Mouse (Mus musculus) cerebellum, adult 9-11 months (tissue): ENCODE results near the gene Zfand3.

Source experiments
- DNase-seq: peaks from one replicate; pipeline ENCODE4 v3.0.0; 2022

The Zfand3 gene

GRCm38 (mm10) chr17:30053871-30054270, 49.3 kb downstream of the Zfand3 start:
- no peak for DNase-seq

GRCm38 (mm10) chr17:30056226-30056625, 51.7 kb downstream of the Zfand3 start:
- DNase-seq, result no peak

GRCm38 (mm10) chr17:30058594-30058993, 54.1 kb downstream of the Zfand3 start:
- no peak for DNase-seq

GRCm38 (mm10) chr17:30059066-30059465, 54.5 kb downstream of the Zfand3 start:
- no peak for DNase-seq

- no peak for DNase-seq
These were observed 56.7 kb downstream of the Zfand3 start for GRCm38 (mm10) chr17:30061100-30061837.

GRCm38 (mm10) chr17:30063849-30064248, 59.3 kb downstream of the Zfand3 start:
- no peak for DNase-seq

GRCm38 (mm10) chr17:30064746-30065145, 60.2 kb downstream of the Zfand3 start:
- no peak for DNase-seq

- no peak for DNase-seq
These were observed 65.2 kb downstream of the Zfand3 start for GRCm38 (mm10) chr17:30069776-30070175.

- no peak for DNase-seq
These were observed 66.1 kb downstream of the Zfand3 start for GRCm38 (mm10) chr17:30070631-30071030.

GRCm38 (mm10) chr17:30072613-30073012, 68.1 kb downstream of the Zfand3 start:
- DNase-seq, result no peak

GRCm38 (mm10) chr17:30075896-30076295, 71.4 kb downstream of the Zfand3 start:
- DNase-seq, result no peak

- DNase-seq, result no peak
These were observed 79.5 kb downstream of the Zfand3 start for GRCm38 (mm10) chr17:30084007-30084406.

GRCm38 (mm10) chr17:30086695-30087094, 82.2 kb downstream of the Zfand3 start:
- no peak for DNase-seq

GRCm38 (mm10) chr17:30088431-30088830, 83.9 kb downstream of the Zfand3 start:
- no peak for DNase-seq

GRCm38 (mm10) chr17:30090416-30090815, 85.9 kb downstream of the Zfand3 start:
- DNase-seq, result no peak

GRCm38 (mm10) chr17:30093148-30093749, 88.7 kb downstream of the Zfand3 start:
- DNase-seq, result no peak

GRCm38 (mm10) chr17:30097156-30097555, 92.6 kb downstream of the Zfand3 start:
- DNase-seq, result no peak

GRCm38 (mm10) chr17:30097677-30098076, 93.1 kb downstream of the Zfand3 start:
- no peak for DNase-seq

- no peak for DNase-seq
These were observed 95.1 kb downstream of the Zfand3 start for GRCm38 (mm10) chr17:30099670-30100069.

GRCm38 (mm10) chr17:30101801-30102200, 97.3 kb downstream of the Zfand3 start:
- no peak for DNase-seq

- DNase-seq, result no peak
These were observed 98.5 kb downstream of the Zfand3 start for GRCm38 (mm10) chr17:30103005-30103404.

GRCm38 (mm10) chr17:30103641-30104165, 99.2 kb downstream of the Zfand3 start:
- DNase-seq, result no peak

- DNase-seq, result no peak
These were observed 100.8 kb downstream of the Zfand3 start for GRCm38 (mm10) chr17:30105369-30105768.

GRCm38 (mm10) chr17:30110678-30111077, 106.1 kb downstream of the Zfand3 start:
- DNase-seq, result no peak
